Mouse (Mus musculus) activated CD4-positive, CD25-positive, alpha-beta regulatory T cell, adult 9 weeks (primary cell): ENCODE results near the gene Ick. TPM values are rescaled to one million over a fixed set of nuclear protein-coding genes. Genes with fewer than 3 reads are reported as not detected.

Experiments
- polyA plus RNA-seq: library from polyadenylated mRNA; unstranded; fragments of 100-300 nt; shearing (Covaris generic); gene quantifications from one replicate; pipeline ENCODE4 v1.2.1, GENCODE M21; 2017

The Ick gene
- polyA plus RNA-seq: 13.8 TPM

DNA sequence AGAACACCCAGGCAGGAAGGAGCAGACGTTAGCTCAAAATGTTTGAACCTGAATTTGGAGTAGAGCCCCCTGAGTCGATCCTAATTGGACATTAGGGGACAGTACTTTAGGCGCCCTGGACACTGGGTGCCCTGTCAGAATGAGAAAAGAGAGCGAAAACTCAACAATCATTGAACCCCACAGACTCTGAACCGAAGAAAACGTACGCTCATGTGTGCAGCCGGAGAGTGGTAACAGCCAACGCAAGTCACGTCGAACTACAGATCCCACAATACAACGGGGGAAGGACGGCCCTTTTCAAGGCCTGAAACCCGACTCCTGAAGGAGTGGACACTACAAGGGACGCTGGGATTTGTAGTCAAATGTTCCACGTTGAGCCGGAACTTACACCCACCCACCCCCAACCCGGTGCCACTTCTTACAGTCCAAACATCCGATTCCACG is at the start of gene Ick, which contains the start of gene Fbxo9:
Gene Ick (plus strand): TSS at position 397 of the 444 bp plus-strand sequence.
Gene Fbxo9 (minus strand): TSS at position 270 of the 444 bp plus-strand sequence.

DNA sequence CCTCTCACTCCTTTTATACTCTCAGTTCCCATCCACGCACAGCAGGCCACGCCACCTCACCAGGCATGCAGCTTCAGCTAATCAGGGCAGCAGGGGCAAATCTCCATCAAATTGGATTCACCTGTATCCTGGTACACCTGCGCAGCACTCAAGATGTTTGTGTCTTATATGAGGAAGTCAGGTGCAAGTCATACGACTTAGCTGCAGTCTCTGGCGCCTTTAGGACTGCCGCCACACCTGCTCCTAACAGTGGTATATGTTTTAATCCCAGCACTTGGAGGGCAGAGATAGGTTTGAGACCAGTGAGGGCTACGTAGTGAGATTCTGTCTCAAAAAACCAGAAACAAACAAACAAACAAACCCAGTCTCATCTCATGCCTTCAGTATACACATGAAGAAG is 73.5 kb downstream of the Ick start, which contains the start of gene Gsta4:
Gene Gsta4 (plus strand): TSS at position 301 of the 400 bp plus-strand sequence.

Other genes with a start within 250 kb of the Ick start
- 228 TPM for gene Elovl5, start 191.8 kb upstream of the Ick start, polyA plus RNA-seq
- not detected for gene Gcm1, start 57.3 kb upstream of the Ick start, polyA plus RNA-seq
- 21.0 TPM for gene Fbxo9, start 127 bp upstream of the Ick start, polyA plus RNA-seq
- gene Gsta4, start 73.6 kb downstream of the Ick start, polyA plus RNA-seq: 49.1 TPM
- not detected for gene Gsta1, start 121.5 kb downstream of the Ick start, polyA plus RNA-seq
- not detected for gene Gm3776, start 147.9 kb downstream of the Ick start, polyA plus RNA-seq
- gene Gm10639, start 180.7 kb downstream of the Ick start, polyA plus RNA-seq: not detected
- not detected for gene Omt2a, start 205.6 kb downstream of the Ick start, polyA plus RNA-seq
- gene Omt2b, start 218.4 kb downstream of the Ick start, polyA plus RNA-seq: not detected
- gene Gsta2, start 246.6 kb downstream of the Ick start, polyA plus RNA-seq: not detected